Mouse (Mus musculus): ENCODE data around the gene Hist1h4h. TPM values are rescaled to one million over a fixed set of nuclear protein-coding genes. Genes with fewer than 3 reads are reported as not detected.
"Not testable (repeated sequence)": the region's sequence is repeated elsewhere in the genome, so short reads cannot be mapped to it uniquely, and the experiment has no call there.

The Hist1h4h gene
- polyA plus RNA-seq, 1 experiment: 39.5 TPM

GRCm38 (mm10) chr13:23562699-23563462 is 32.0 kb downstream of the Hist1h4h start:
- Histone ChIP-seq H3K4me3 (replicated peaks; ENCODE audit: control insufficient read depth, low read depth, low read length) (peak overlapping the region; percentile 55), H3K27ac (ENCODE audit: control insufficient read depth, insufficient read depth, low read depth, low read length, poor library complexity) (peak overlapping the region; percentile 80), H3K4me1 (ENCODE audit: control insufficient read depth, insufficient read depth, low read length) (no peaks in the 10 kb centered on the region; the same call in 1 of the 2 replicates)
- TF ChIP-seq CTCF (IDR thresholded peaks at IDR 0.05; ENCODE audit: control insufficient read depth, insufficient read depth, low read length): no peak
- TF ChIP-seq POLR2A (IDR thresholded peaks at IDR 0.05; ENCODE audit: borderline replicate concordance, control insufficient read depth, low read depth, low read length): no peak
- 2% methylated on average over 18 of the region's 18 CpGs for WGBS

- 84% methylated on average over 2 of the region's 2 CpGs for WGBS
- TF ChIP-seq CTCF (IDR thresholded peaks at IDR 0.05; ENCODE audit: control insufficient read depth, insufficient read depth, low read length): no peak
- TF ChIP-seq POLR2A (IDR thresholded peaks at IDR 0.05; ENCODE audit: borderline replicate concordance, control insufficient read depth, low read depth, low read length): no peak
- Histone ChIP-seq H3K27ac (ENCODE audit: control insufficient read depth, insufficient read depth, low read depth, low read length, poor library complexity) (no peak overlapping the region), H3K4me3 (replicated peaks; ENCODE audit: control insufficient read depth, low read depth, low read length) (no peak overlapping the region), H3K4me1 (ENCODE audit: control insufficient read depth, insufficient read depth, low read length) (no peaks in the 10 kb centered on the region; the same call in 1 of the 2 replicates)
These were observed 33.6 kb downstream of the Hist1h4h start for GRCm38 (mm10) chr13:23564482-23564881.

- WGBS: 2% methylated on average over 27 of the region's 41 CpGs
- H3K4me3 ChIP-seq (replicated peaks; ENCODE audit: control insufficient read depth, low read depth, low read length): peak overlapping the region; percentile 43
- H3K27ac ChIP-seq (ENCODE audit: control insufficient read depth, insufficient read depth, low read depth, low read length, poor library complexity): peak overlapping the region; percentile 99
These were observed 39.6 kb downstream of the Hist1h4h start for GRCm38 (mm10) chr13:23570261-23571021.

GRCm38 (mm10) chr13:23571022-23571503 is 40.2 kb downstream of the Hist1h4h start, which contains the start of the genes Hist1h2ae and Hist1h2bg:
Gene Hist1h2ae (minus strand): TSS chr13:23571220.
Gene Hist1h2bg (plus strand): TSS chr13:23571396.
- Histone ChIP-seq H3K4me3 (replicated peaks; ENCODE audit: control insufficient read depth, low read depth, low read length) (peak within 1 kb of the TSS; percentile 59), H3K27ac (ENCODE audit: control insufficient read depth, insufficient read depth, low read depth, low read length, poor library complexity) (peak within 1 kb of the TSS; percentile 99), H3K4me1 (ENCODE audit: control insufficient read depth, insufficient read depth, low read length) (no peaks in the 10 kb centered on the region; the same call in 1 of the 2 replicates)
- under 1% methylated on average over 18 of the region's 18 CpGs for WGBS
- peak; percentile 74 for TF ChIP-seq POLR2A (IDR thresholded peaks at IDR 0.05; ENCODE audit: borderline replicate concordance, control insufficient read depth, low read depth, low read length)
- TF ChIP-seq CTCF (IDR thresholded peaks at IDR 0.05; ENCODE audit: control insufficient read depth, insufficient read depth, low read length): no peak

More at GRCm38 (mm10) chr13:23570261-23571021, 39.6 kb downstream of the Hist1h4h start:
- H3K4me1 ChIP-seq (ENCODE audit: control insufficient read depth, insufficient read depth, low read length): not testable (repeated sequence)

GRCm38 (mm10) chr13:23571504-23572217 is 40.8 kb downstream of the Hist1h4h start:
- WGBS: under 1% methylated on average over 17 of the region's 34 CpGs
- peak overlapping the region; percentile 97 for H3K27ac ChIP-seq (ENCODE audit: control insufficient read depth, insufficient read depth, low read depth, low read length, poor library complexity)
- peak; percentile 98; the same call in 1 of the 2 replicates for TF ChIP-seq POLR2A (IDR thresholded peaks at IDR 0.05; ENCODE audit: borderline replicate concordance, control insufficient read depth, low read depth, low read length)
- not testable (repeated sequence) for H3K4me1 ChIP-seq (ENCODE audit: control insufficient read depth, insufficient read depth, low read length)
- H3K4me3 ChIP-seq (replicated peaks; ENCODE audit: control insufficient read depth, low read depth, low read length): peak overlapping the region; percentile 59

- no peak overlapping the region for H3K27ac ChIP-seq (ENCODE audit: control insufficient read depth, insufficient read depth, low read depth, low read length, poor library complexity)
- TF ChIP-seq CTCF (IDR thresholded peaks at IDR 0.05; ENCODE audit: control insufficient read depth, insufficient read depth, low read length): no peak
- TF ChIP-seq POLR2A (IDR thresholded peaks at IDR 0.05; ENCODE audit: borderline replicate concordance, control insufficient read depth, low read depth, low read length): no peak
- H3K4me3 ChIP-seq (replicated peaks; ENCODE audit: control insufficient read depth, low read depth, low read length): peak overlapping the region; percentile 54
- 30% methylated on average over 2 of the region's 2 CpGs for WGBS
- H3K4me1 ChIP-seq (ENCODE audit: control insufficient read depth, insufficient read depth, low read length): no peaks in the 10 kb centered on the region; the same call in 1 of the 2 replicates
These were observed 41.6 kb downstream of the Hist1h4h start for GRCm38 (mm10) chr13:23572218-23573033.

- H3K4me3 ChIP-seq (replicated peaks; ENCODE audit: control insufficient read depth, low read depth, low read length): peak overlapping the region; percentile 41
- 6% methylated on average over 20 of the region's 20 CpGs for WGBS
- H3K4me1 ChIP-seq (ENCODE audit: control insufficient read depth, insufficient read depth, low read length): not testable (repeated sequence)
- peak overlapping the region; percentile 96 for H3K27ac ChIP-seq (ENCODE audit: control insufficient read depth, insufficient read depth, low read depth, low read length, poor library complexity)
These were observed 42.4 kb downstream of the Hist1h4h start for GRCm38 (mm10) chr13:23573034-23573897.
